Mouse (Mus musculus) heart, postnatal 0 days (tissue): ENCODE measurements around the gene Flvcr2. TPM values are rescaled to one million over a fixed set of nuclear protein-coding genes. Genes with fewer than 3 reads are reported as not detected.
"Not testable (repeated sequence)": the region's sequence is repeated elsewhere in the genome, so short reads cannot be mapped to it uniquely, and the experiment has no call there.

Experiments
- ATAC-seq: fragments of 200-750 bp; cut with Nextera tagmentation; 2 replicates; pipeline ENCODE4 v1.8.0; 2017; ENCODE audit warnings: low read depth, moderate number of reproducible peaks, moderate library complexity; ENCODE audit not compliant: insufficient read depth
- DNase-seq: peaks from one replicate; pipeline ENCODE4 v3.0.0-alpha.2; 2016; ENCODE audit warnings: low spot score
- H3K27ac ChIP-seq: fragments of 300-500 bp; sonication (generic); 2 replicates; pipeline ENCODE4 v1.5.1; 2014; ENCODE audit warnings: low read depth, mild to moderate bottlenecking
- H3K27me3 ChIP-seq: fragments of 300-500 bp; sonication (generic); 2 replicates; pipeline ENCODE4 v1.6.1; 2014; ENCODE audit warnings: low read length, mixed read lengths; ENCODE audit not compliant: control insufficient read depth, insufficient read depth
- H3K36me3 ChIP-seq: fragments of 300-500 bp; sonication (generic); replicated peaks from 2 replicates; pipeline ENCODE4 v1.6.1; 2014; ENCODE audit warnings: low read length, mixed read lengths; ENCODE audit not compliant: control insufficient read depth, insufficient read depth
- H3K4me1 ChIP-seq: fragments of 300-500 bp; sonication (generic); 2 replicates; pipeline ENCODE4 v1.6.1; 2014; ENCODE audit warnings: antibody characterized with exemption; ENCODE audit not compliant: control insufficient read depth, insufficient read depth
- H3K4me2 ChIP-seq: fragments of 300-500 bp; sonication (generic); 2 replicates; pipeline ENCODE4 v1.6.1; 2014; ENCODE audit warnings: low read depth, mild to moderate bottlenecking, low read length, moderate library complexity
- H3K4me3 ChIP-seq: fragments of 300-500 bp; sonication (generic); 2 replicates; pipeline ENCODE4 v1.5.1; 2014; ENCODE audit warnings: low read depth, low read length
- H3K9ac ChIP-seq: fragments of 300-500 bp; sonication (generic); replicated peaks from 2 replicates; pipeline ENCODE4 v1.6.1; 2014; ENCODE audit warnings: low read depth, low read length, mixed read lengths
- H3K9me3 ChIP-seq: fragments of 300-500 bp; sonication (generic); replicated peaks from 2 replicates; pipeline ENCODE4 v1.6.1; 2016; ENCODE audit warnings: low read length; ENCODE audit not compliant: control insufficient read depth
- CTCF ChIP-seq: IDR thresholded peaks from 2 replicates; pipeline ENCODE4 v1.5.1; 2016; ENCODE audit warnings: antibody characterized with exemption, control low read depth, low read depth
- EP300 ChIP-seq: IDR thresholded peaks from 2 replicates; pipeline ENCODE4 v1.6.1; 2016; ENCODE audit warnings: antibody characterized with exemption, low read depth
- WGBS: fragments of 180-500 bp; shearing (Covaris S2); extraction: QIAGEN DNeasy Blood & Tissue Kit; methylation state at CpG from one replicate; pipeline ENCODE4 v1.1.7; 2014; 5-methylcytosine and 5-hydroxymethylcytosine counted together
- polyA plus RNA-seq: library from polyadenylated mRNA; unstranded; fragments of >200 nt; fragmentation: Nextera tagmentation; extraction: Ambion mirVana; gene quantifications from 2 replicates; pipeline ENCODE4 v1.2.1, GENCODE M21; 2015
- total RNA-seq: library from RNA; depleted of rRNA; stranded (reverse); fragments of >200 nt; gene quantifications from 2 replicates; pipeline ENCODE4 v1.2.3, GENCODE M21; 2014; ENCODE audit warnings: low replicate concordance; rRNA removed

The Flvcr2 gene
- total RNA-seq = 16.2 and 28.2 TPM in 2 replicates
- polyA plus RNA-seq = 7.3 and 9.7 TPM in 2 replicates

DNA sequence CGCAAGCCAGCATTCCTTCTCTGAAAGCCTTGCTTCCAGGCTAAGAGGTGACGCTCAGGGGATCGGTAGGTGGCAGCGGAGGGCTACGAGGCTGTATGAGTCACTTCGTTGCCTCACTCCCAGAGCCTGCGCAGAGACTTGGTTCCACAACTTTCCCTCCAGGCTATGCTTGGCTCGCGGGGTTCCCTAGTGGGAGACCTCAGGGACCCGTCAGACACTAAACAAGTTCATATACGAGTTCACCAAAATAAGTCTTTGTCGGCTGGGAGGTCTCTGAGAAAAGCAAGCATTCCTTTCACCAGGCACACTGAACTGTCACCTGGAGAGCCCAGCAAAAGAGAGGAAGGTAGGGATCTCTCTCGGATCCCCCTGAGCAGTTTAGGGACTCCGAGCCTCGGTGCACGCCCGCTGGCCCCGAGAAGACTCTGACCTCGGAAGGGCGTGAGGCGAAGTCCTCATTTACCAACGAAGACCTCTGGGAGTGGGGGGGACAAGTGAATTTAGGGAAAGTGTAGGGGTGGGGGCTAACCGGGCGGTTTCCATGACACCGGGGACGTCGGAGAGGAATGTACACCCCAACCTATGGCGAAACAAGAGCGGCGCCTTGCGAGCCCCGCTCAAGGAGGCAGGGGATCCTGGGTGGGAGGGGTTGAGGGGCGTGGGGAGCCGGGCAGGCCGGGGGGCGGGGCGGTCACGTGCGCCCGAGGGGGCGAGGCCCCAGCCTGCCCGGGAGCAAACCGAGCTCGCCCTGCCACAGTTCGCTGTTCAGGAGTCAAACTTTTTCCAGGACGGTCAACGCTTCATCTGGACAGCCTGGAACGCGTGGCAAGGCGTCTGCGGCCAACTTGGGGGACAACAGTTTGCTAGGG is at the start of gene Flvcr2:
Gene Flvcr2 (plus strand): TSS at position 713 of the 869 bp plus-strand sequence.
- Histone ChIP-seq H3K4me1 (peaks cover 20% of the 10 kb centered on the region; the same call in 1 of the 2 replicates), H3K27me3 (peaks cover 5% of the 10 kb centered on the region; the same call in 1 of the 2 replicates), H3K27ac (peak within 1 kb of the TSS; percentile 78), H3K36me3 (no peaks in the 10 kb centered on the region), H3K9me3 (no peaks in the 10 kb centered on the region), H3K9ac (peak within 1 kb of the TSS; percentile 54), H3K4me2 (peak within 1 kb of the TSS; percentile 91), H3K4me3 (peak within 1 kb of the TSS; percentile 55)
- peak; percentile 90 for TF ChIP-seq CTCF
- TF ChIP-seq EP300 = no peak
- peak; percentile 89 for DNase-seq
- peak; percentile 92 for ATAC-seq
- 1% methylated on average over 49 of the region's 51 CpGs for WGBS

DNA sequence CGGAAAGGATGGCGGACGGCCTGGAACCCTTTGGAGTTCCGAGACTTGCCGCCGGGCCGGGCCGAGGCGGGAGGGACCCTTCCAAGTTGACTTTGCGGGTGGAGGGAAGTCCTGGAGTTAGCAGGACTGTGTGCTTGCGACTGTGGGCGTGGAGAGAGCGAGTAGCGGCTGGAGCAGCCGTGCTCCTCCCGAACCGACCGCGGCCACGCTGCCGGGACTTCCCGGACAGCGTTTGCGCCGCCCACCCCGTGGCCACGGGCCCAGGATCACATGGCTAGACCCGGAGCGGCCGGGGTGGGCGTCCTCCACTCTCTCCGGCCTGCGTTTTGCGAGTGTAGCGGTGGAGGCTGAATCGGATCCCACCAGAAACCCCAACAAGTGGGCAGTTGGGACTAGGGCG is 48.2 kb upstream of the Flvcr2 start:
- H3K27ac ChIP-seq, H3K9ac ChIP-seq, H3K36me3 ChIP-seq, H3K9me3 ChIP-seq, H3K27me3 ChIP-seq, DNase-seq, H3K4me1 ChIP-seq: not testable (repeated sequence)
- 16% methylated on average over 12 of the region's 37 CpGs for WGBS
- ATAC-seq = peak; percentile 95
- Histone ChIP-seq H3K4me3 (peak overlapping the region; percentile 26; the same call in 1 of the 2 replicates), H3K4me2 (peak overlapping the region; percentile 44)

DNA sequence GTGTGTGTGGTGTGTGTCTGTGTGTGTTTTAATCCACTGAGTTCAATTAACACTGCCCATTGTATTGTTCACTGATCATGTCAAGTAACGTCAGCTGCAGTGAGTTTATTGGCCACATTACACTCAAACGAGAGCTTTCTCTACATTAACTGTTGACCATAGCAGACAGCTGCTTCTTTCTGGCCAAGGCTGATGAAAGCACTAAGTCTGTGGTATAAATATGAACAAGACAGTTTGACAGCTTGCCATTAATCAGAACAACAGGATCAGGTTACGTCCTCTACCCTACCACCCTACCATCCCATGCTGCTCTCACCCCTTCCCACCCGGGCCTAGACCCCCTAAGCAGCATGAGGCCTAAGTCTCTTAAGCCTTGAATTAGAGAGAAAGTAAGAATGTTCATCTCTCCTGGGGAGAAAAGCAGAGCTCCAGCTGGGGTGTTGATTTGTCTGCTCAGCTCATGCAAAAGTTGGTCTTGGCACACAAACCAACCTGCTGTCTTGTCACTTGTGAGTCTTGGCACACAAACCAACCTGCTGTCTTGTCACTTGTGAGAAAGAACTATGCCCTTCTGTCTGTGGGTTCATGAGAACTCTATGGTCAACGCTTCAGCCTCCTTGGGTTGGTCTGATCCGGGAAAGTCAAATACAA is 46.0 kb upstream of the Flvcr2 start:
- 68% methylated on average over 6 of the region's 6 CpGs for WGBS
- Histone ChIP-seq H3K27me3 (no peaks in the 10 kb centered on the region), H3K9ac (no peak overlapping the region), H3K36me3 (no peaks in the 10 kb centered on the region), H3K4me2 (no peak overlapping the region), H3K9me3 (no peaks in the 10 kb centered on the region), H3K4me1 (no peaks in the 10 kb centered on the region; the same call in none of the 2 replicates), H3K27ac (no peak overlapping the region), H3K4me3 (no peak overlapping the region)
- TF ChIP-seq CTCF = no peak
- no peak for TF ChIP-seq EP300
- DNase-seq (no peak), ATAC-seq (no peak)

DNA sequence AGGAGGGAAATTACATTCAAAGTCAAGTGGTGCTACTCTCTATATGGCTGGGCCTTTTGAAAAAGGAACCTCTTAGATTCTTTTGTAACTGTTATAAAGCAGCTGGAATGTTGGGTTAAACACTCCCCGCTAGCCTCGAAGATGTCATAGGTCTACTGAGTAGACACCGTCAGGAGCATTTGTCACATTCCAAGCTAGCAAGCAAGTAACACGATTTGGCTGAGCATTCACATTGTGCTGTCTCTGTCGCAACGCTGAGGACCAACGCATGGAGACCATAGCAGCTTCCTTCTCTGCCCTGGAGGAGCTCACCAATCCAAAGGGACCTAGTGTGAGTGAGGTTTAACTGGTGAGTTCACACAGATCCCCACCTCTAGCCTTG is 45.5 kb upstream of the Flvcr2 start:
- no peak overlapping the region for H3K27ac ChIP-seq
- TF ChIP-seq EP300 (no peak), CTCF (no peak)
- no peak for ATAC-seq
- H3K9me3 ChIP-seq = no peaks in the 10 kb centered on the region
- DNase-seq = no peak
- no peak overlapping the region for H3K4me2 ChIP-seq
- H3K36me3 ChIP-seq = no peaks in the 10 kb centered on the region
- WGBS = 62% methylated on average over 7 of the region's 7 CpGs
- H3K4me3 ChIP-seq = no peak overlapping the region
- no peak overlapping the region for H3K9ac ChIP-seq
- H3K27me3 ChIP-seq = no peaks in the 10 kb centered on the region
- no peaks in the 10 kb centered on the region; the same call in none of the 2 replicates for H3K4me1 ChIP-seq

DNA sequence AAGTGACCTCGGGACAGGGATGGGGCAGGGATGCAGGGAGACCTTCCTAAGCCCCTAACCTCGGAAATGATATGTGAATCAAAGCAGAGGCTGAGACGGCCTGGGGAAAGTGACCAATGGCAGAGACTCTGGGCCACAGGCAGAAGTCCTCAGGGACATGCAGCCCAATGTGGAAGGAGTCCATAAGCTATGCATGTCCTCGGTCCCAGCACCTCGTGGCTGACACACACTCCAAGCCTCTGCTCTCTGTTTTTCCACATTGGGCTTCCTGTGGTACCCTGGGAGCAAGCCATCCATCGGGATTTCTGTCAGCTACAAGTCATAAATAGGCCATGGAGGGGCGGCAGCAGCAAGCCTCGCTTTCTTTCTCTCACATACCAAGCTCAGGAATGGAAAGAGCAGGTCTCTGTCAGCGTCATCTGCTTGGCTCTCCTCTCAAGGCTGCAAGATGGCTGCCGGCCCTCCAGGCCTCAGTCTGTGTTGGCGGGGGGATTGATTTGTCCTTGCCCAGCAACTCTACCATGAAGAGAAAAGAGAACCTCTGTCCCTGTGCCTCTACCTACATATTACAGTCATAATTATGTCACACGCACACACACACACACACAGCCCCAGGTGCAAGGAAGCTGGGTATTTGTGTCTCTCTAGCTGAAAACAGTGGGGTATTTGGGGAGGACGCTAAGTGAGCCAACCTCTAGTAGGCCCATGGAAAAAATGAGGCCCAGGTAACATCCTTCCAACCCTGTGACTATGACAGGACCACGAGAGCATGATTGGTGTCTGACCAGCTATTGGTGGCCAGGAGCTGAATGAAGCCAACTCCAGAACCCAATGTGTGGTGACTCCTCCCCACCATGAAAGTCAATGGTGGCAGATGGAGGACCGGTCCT is 43.9 kb upstream of the Flvcr2 start:
- H3K4me3 ChIP-seq = no peak overlapping the region
- no peak overlapping the region for H3K4me2 ChIP-seq
- TF ChIP-seq CTCF = no peak
- no peak for TF ChIP-seq EP300
- no peaks in the 10 kb centered on the region for H3K27me3 ChIP-seq
- no peaks in the 10 kb centered on the region; the same call in none of the 2 replicates for H3K4me1 ChIP-seq
- no peak for ATAC-seq
- no peak for DNase-seq
- no peak overlapping the region for H3K9ac ChIP-seq
- no peaks in the 10 kb centered on the region for H3K9me3 ChIP-seq
- 73% methylated on average over 15 of the region's 15 CpGs for WGBS
- H3K27ac ChIP-seq = no peak overlapping the region
- no peaks in the 10 kb centered on the region for H3K36me3 ChIP-seq
